Mouse (Mus musculus): ENCODE measurements at regions not wholly inside any gene's neighbourhood (a gene's known extent, or its start where the extent isn't known, plus 50 kb on each side); places are given as distances from the start of the nearest gene placed in this dataset.

DNA sequence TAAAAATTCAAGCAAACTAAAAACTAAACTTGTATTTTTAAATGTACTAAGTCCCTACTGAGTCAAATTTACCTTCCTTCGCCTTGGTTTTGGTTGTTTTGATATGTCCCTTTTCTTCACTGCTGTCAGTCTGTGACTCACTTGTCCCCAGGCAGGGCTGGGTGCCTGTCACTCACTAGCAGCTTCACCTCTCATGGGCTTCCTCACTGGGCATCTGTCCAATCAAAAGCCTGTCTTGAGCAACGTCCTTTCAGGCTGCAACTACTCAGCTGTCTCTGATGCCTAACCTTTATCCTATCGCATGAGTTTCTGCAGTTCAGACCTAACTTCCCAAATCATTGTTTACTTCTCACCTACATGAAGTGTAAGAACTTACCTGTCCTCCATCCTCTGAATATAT, 61.2 kb upstream of the Ptchd3 start:
- 0 out of 2 replicates have a peak, but pooled peaks have one; percentile 40 for ATAC-seq (replicated peaks; ENCODE audit: poor library complexity, severe bottlenecking)

DNA sequence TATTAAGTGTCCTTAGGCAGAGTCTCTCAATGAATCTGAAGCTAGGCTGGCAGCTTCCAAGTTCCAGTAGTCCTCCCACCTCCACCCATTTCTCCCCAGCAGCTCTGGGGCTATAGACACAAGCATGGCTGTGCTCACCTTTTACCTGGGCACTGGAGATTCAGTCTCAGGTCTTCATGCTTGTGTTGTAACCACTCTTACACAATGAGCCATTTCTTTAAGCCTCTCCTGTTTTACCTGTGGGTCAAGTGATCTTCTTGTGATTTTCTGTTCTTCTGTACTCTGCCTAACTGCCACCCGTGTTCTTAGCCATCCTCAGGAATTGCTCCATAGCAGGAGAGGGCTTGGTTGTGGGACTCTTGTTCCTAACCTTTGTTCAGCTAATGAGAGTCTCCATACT, 60.0 kb upstream of the Ptchd3 start:
- no peak for ATAC-seq (replicated peaks; ENCODE audit: poor library complexity, severe bottlenecking)

DNA sequence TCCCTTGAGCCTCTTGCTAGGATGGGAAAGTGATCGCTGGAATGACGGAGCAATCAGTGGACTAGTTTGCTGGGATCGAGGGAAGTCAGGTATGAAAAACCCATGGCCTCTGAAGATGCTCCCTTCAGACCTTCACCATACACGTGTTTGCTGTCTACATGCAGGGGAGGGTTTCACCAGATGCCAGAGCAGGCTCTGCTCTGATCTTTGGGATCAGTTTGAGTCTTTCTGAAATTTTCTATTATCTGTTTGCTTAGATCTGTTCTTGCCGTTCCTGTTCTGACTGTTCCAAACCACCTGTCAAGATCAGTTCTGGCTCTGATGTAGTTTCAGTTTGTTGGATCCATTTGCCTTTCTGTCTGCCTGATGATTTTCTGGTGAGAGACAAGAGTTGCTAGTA, 53.1 kb upstream of the Ptchd3 start:
- no peak for ATAC-seq (replicated peaks; ENCODE audit: poor library complexity, severe bottlenecking)

GRCm38 (mm10) chr11:121777553-121777952, 52.5 kb upstream of the Ptchd3 start:
- ATAC-seq (replicated peaks; ENCODE audit: poor library complexity, severe bottlenecking): no peak
